Mouse (Mus musculus): ENCODE measurements around the gene Olfr314.
"Not testable (repeated sequence)": the region's sequence is repeated elsewhere in the genome, so short reads cannot be mapped to it uniquely, and the experiment has no call there.

Gene Olfr314

GRCm38 (mm10) chr11:58832541-58832940 is 49.8 kb downstream of the Olfr314 start:
- not testable (repeated sequence) for DNase-seq (ENCODE audit: low spot score in 2 of 2)
